Mouse (Mus musculus): ENCODE measurements around the gene Vwa3b. TPM values are rescaled to one million over a fixed set of nuclear protein-coding genes. Genes with fewer than 3 reads are reported as not detected.
"Not testable (repeated sequence)": the region's sequence is repeated elsewhere in the genome, so short reads cannot be mapped to it uniquely, and the experiment has no call there.

Gene Vwa3b
- polyA plus RNA-seq, 1 experiment from 2014 or later: 0.28 TPM

DNA sequence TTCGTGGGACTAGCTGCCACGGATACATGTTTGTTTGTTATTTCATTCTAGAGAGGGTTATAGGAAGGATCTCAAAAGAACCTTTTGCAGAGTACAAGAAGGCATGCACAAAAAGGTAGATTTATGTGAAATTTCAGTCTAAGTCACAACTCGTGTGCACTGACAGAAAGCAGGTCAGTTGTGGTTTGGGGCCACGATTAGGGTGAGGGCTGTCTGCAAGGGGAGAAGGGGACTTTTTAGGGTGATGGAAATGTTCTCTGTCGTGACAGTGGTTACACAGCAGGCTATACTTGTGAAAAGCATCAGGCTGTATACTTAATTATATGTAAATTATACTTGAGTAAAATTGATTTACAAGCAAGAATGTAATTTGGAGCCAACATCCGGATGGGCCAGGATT is 30.6 kb upstream of the Vwa3b start:
- Histone ChIP-seq H3K36me3 (no peaks in the 10 kb centered on the region), H3K9me3 (no peaks in the 10 kb centered on the region), H3K27ac (no peak overlapping the region), H3K4me1 (replicated peaks) (no peaks in the 10 kb centered on the region), H3K4me3 (replicated peaks) (no peak overlapping the region), H3K9ac (replicated peaks) (no peak overlapping the region), H3K4me2 (replicated peaks) (no peak overlapping the region), H3K27me3 (no peaks in the 10 kb centered on the region)
- ATAC-seq: no peak
- WGBS: 79% methylated on average over 6 of the region's 6 CpGs

DNA sequence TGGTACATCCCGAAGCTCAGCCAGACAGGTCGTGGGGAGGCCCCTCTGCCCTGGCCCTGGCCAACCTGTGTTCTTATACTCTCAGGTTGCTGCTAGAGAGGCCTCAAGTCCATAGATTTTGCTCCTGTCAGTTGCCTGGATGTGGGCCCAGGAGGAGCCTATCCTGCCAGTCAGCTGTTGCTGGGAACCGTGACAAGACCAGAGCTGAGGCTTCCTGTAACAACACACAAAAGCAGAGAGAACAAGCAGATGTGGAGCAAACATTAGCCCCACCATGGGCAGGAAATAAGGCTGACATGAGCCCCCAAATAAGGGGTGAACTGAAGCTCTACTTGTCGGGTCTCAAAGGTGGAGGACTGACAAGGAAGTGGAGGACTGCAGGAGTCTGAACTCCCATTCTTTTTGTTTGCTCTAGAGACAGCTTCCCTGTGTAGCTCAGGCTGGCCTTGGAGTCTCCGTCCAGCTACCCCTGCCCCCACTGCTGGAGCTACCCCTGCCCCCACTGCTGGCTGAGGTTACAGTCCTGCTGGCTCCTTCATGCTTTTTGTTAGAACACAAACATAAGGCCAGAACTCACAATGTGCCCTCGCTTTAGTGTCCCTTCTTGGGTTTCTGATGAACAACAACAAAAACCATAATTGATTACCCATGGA is 29.7 kb upstream of the Vwa3b start:
- ATAC-seq: no peak
- 64% methylated on average over 6 of the region's 6 CpGs for WGBS
- Histone ChIP-seq H3K4me2 (replicated peaks) (no peak overlapping the region), H3K27me3 (no peaks in the 10 kb centered on the region), H3K27ac (no peak overlapping the region), H3K4me3 (replicated peaks) (no peak overlapping the region), H3K9me3 (no peaks in the 10 kb centered on the region), H3K36me3 (no peaks in the 10 kb centered on the region), H3K4me1 (replicated peaks) (no peaks in the 10 kb centered on the region), H3K9ac (replicated peaks) (no peak overlapping the region)

DNA sequence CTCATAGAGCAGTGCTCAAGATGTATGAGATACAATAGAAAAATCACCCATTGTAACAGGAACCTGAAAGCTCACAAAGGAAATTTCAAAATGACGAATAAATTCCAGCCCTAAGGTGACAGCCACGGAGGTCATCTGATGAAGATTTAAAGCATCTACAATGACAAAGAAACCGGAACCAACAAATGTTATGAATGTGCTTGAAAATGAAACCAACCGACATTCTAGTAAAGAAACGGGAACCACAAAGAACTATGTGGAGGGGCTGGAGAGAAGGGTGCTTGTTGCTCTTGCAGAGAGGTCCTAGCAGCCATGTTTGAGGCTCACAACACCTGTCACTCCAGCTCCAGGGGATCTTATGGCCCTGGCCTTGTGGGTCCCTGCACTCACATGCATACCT is 26.1 kb upstream of the Vwa3b start:
- Histone ChIP-seq H3K9me3 (no peaks in the 10 kb centered on the region), H3K4me3 (replicated peaks) (no peak overlapping the region), H3K27me3 (no peaks in the 10 kb centered on the region), H3K4me1 (replicated peaks) (no peaks in the 10 kb centered on the region), H3K9ac (replicated peaks) (no peak overlapping the region), H3K27ac (no peak overlapping the region), H3K36me3 (no peaks in the 10 kb centered on the region), H3K4me2 (replicated peaks) (no peak overlapping the region)
- WGBS: 77% methylated on average over 5 of the region's 5 CpGs
- no peak for ATAC-seq

DNA sequence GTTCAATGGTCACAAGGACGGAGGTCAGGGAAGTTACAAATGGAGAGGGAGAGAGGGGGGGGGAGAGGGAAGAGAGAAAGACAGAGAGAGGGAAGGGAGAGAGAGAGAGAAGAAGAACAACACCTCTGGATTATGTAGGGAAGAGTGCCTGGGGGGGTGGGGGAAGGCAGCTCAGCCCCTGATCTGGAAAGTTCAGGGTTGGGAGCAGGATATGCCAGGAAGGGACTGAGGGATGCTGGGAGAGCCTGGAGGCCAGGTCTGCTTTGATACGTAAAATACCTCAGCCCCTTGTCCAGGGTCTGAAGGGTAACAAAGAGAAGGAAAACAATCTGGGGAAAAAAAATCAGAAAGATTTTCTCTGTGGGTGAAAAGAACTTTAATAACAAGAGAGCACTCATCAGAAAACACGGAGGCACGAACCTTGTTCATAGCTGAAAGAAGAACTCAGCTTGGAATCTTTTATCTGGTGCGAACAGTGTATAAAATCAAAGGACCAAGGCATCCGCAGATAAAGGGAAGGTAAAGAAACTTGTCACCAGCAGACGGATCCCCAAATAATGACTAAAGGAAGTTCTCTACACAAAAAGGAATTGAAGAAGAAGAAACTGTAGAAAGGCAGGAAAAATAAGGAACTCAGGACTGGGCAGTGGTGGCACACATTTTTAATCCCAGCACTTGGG is 24.6 kb upstream of the Vwa3b start:
- Histone ChIP-seq H3K36me3 (no peaks in the 10 kb centered on the region), H3K4me2 (replicated peaks) (no peak overlapping the region), H3K27ac (no peak overlapping the region), H3K9ac (replicated peaks) (no peak overlapping the region), H3K27me3 (no peaks in the 10 kb centered on the region), H3K4me3 (replicated peaks) (no peak overlapping the region), H3K9me3 (no peaks in the 10 kb centered on the region), H3K4me1 (replicated peaks) (no peaks in the 10 kb centered on the region)
- no peak for ATAC-seq
- 23% methylated on average over 7 of the region's 7 CpGs for WGBS

DNA sequence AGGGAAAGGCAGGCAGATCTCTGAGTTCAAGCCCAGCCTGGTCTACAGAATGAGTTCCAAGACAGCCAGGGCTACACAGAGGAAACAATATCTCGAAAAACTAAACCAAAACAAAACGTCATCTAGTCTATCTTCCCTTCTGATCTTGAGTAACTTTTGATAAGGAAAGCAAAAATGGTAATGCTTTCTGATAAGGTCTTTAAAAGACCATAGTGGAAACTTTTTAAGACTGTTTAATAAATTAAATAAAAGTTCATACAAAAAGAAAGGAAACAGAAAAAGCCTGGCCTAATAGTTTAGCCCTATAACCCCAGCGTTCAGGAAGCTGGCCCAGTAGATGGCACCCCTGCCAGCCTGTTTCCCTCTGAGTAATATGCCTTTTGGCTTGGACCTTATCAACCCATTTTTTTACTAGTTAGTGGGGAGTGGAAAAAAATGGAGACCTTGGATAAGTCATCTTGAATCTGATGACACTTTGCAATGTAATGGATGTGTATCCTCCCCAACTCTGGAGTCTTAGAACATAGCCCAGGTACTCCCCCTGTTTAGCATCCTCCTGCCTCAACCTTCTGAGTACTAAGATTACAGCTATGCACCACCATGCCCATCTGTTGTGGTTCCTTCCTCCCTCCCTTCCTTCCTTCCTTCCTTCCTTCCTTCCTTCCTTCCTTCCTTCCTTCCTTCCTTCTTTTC is 23.9 kb upstream of the Vwa3b start:
- H3K36me3 ChIP-seq: no peaks in the 10 kb centered on the region

DNA sequence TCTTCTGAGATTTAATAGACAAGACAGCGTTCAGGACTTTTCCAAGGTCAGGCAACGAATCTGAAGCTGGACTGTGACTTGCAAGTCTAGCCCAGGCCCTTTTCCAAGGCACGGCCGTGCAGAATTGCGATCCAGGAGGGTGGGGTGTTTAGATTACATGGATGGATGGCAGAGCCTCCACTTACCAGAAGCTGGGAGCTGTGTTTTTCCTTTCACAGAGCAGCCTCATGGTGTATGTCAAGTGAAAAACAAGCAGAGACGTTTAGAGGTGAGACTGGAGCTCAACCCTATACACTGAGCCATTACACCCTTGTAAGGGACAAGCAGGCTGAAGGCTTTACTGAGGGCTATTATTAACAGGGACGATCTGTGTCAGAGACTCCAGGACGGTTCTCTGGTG is 21.9 kb upstream of the Vwa3b start:
- no peak overlapping the region for H3K9ac ChIP-seq (replicated peaks)
- WGBS: 82% methylated on average over 8 of the region's 8 CpGs
- H3K4me3 ChIP-seq (replicated peaks): no peak overlapping the region
- H3K27me3 ChIP-seq: no peaks in the 10 kb centered on the region
- ATAC-seq: no peak
- H3K27ac ChIP-seq: no peak overlapping the region
- H3K4me1 ChIP-seq (replicated peaks): no peaks in the 10 kb centered on the region
- no peaks in the 10 kb centered on the region for H3K9me3 ChIP-seq
- H3K36me3 ChIP-seq: no peaks in the 10 kb centered on the region
- no peak overlapping the region for H3K4me2 ChIP-seq (replicated peaks)

More for the DNA sequence above, 23.9 kb upstream of the Vwa3b start:
- Histone ChIP-seq H3K9ac (replicated peaks) (no peak overlapping the region), H3K27ac (no peak overlapping the region), H3K27me3 (no peaks in the 10 kb centered on the region), H3K4me1 (replicated peaks) (no peaks in the 10 kb centered on the region), H3K4me2 (replicated peaks) (no peak overlapping the region), H3K4me3 (replicated peaks) (no peak overlapping the region), H3K9me3 (no peaks in the 10 kb centered on the region)
- ATAC-seq: no peak
- 83% methylated on average over 3 of the region's 3 CpGs for WGBS

DNA sequence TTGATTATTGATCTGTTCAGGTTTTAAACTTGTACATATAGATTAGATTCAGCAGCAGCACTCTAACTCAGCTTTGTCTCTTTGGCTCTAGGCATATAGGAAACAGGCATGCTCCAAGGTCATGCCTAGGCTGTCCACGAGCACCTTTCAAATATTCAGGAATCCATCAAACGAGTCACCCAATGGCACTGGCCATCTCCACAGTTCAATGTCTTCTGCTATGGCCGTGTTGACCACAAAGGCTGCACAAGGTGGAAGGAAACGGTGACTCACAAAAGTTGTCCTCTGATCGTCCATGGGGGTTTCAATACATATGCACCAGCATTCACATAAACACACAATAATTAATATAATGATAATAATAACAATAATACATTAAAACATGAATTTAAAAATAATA is 21.4 kb upstream of the Vwa3b start:
- Histone ChIP-seq H3K4me2 (replicated peaks) (no peak overlapping the region), H3K9ac (replicated peaks) (no peak overlapping the region), H3K9me3 (no peaks in the 10 kb centered on the region), H3K36me3 (no peaks in the 10 kb centered on the region), H3K4me3 (replicated peaks) (no peak overlapping the region), H3K4me1 (replicated peaks) (no peaks in the 10 kb centered on the region), H3K27ac (no peak overlapping the region), H3K27me3 (no peaks in the 10 kb centered on the region)
- ATAC-seq: no peak
- WGBS: 87% methylated on average over 5 of the region's 5 CpGs

DNA sequence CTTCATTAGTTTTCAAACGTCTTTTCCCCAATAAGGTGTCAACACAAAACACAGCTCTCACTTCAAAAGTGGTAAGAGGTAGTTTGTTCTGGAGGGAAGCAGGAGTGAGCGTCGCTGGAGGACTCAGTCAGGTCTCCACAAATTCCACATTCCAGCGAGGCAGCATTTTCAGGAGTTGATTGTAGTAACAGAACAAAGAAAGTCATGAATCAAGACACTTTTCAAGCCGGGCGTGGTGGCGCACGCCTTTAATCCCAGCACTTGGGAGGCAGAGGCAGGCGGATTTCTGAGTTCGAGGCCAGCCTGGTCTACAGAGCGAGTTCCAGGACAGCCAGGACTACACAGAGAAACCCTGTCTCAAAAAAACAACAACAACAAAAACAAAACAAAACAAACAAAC is 19.9 kb upstream of the Vwa3b start:
- H3K9ac ChIP-seq (replicated peaks); H3K36me3 ChIP-seq; H3K4me1 ChIP-seq (replicated peaks); ATAC-seq; H3K4me3 ChIP-seq (replicated peaks); H3K27ac ChIP-seq; H3K9me3 ChIP-seq; H3K27me3 ChIP-seq; H3K4me2 ChIP-seq (replicated peaks): not testable (repeated sequence)
- WGBS: 90% methylated on average over 11 of the region's 11 CpGs

DNA sequence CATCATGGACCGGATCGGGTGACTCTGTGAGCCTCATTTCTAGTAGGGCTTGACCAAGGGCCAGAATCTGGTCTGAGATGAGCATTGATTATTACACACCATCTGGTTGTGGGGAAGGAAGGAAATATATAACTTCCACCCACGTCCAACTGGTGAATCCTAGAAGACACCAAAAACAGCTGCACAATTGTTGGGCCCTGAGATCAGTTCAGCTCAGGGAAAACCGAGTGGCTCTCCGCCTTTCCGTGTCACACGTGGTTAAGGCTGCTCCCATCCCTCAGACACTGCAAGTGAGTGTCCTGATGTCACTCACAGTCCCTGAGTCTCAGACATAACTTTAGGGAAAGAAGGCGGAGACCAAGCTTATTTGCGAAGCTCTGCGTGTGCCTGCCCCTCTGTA is 16.5 kb upstream of the Vwa3b start:
- H3K4me2 ChIP-seq (replicated peaks): no peak overlapping the region
- no peaks in the 10 kb centered on the region for H3K4me1 ChIP-seq (replicated peaks)
- no peaks in the 10 kb centered on the region for H3K9me3 ChIP-seq
- WGBS: 81% methylated on average over 10 of the region's 10 CpGs
- no peak for ATAC-seq
- H3K9ac ChIP-seq (replicated peaks): no peak overlapping the region
- no peak overlapping the region for H3K27ac ChIP-seq
- H3K27me3 ChIP-seq: no peaks in the 10 kb centered on the region
- H3K36me3 ChIP-seq: no peaks in the 10 kb centered on the region
- H3K4me3 ChIP-seq (replicated peaks): no peak overlapping the region

DNA sequence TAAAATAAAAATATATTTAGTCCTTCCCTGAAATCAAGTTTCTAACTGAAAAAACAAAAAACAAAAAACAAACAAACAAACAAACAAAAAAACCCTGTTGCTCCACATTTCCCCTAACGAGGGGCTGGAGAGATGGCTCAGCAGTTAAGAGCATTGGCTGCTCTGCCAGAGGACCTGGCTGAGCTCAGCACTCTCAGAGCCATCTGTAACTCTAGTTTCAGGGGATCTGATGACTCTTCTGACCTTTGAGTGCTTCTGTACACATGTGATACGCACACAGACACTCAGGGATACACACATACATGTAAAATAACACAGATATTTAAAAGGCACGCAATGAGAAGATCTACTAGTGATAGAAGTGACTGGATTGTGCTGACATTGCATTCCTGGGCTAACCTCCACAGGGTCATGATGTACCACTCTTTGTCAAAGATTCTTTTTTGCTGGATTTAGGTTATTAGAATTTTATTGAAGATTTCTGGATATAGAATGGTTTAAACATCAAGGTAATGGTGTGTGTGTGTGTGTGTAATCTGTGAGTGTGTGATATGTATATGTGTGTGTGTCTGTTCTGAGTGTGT is 14.7 kb upstream of the Vwa3b start:
- no peak overlapping the region for H3K9ac ChIP-seq (replicated peaks)
- H3K27me3 ChIP-seq: no peaks in the 10 kb centered on the region
- ATAC-seq: no peak
- WGBS: 81% methylated on average over 3 of the region's 3 CpGs
- no peak overlapping the region for H3K27ac ChIP-seq
- H3K4me2 ChIP-seq (replicated peaks): no peak overlapping the region
- no peaks in the 10 kb centered on the region for H3K4me1 ChIP-seq (replicated peaks)
- no peaks in the 10 kb centered on the region for H3K36me3 ChIP-seq
- H3K9me3 ChIP-seq: no peaks in the 10 kb centered on the region
- no peak overlapping the region for H3K4me3 ChIP-seq (replicated peaks)

DNA sequence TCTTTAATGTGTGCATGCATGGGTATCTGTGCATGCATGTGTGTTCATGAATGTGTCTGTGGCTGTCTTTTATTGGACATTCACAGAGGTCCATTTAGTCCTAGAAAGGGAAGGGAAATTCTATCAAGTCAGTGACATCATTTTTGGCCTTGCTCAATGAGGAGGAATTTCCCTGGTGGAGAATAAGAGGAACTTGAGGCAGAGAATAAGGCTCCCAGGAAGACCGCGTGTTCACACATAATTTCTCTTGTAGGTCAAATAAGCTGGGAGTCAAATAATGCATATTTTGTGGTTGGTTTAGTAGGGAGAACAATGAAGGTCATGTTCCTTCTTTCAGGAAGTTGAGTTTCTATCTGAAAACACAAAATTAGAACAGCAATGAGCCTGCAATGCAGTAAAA is 13.4 kb upstream of the Vwa3b start:
- no peak overlapping the region for H3K9ac ChIP-seq (replicated peaks)
- WGBS: 92% methylated on average over 2 of the region's 2 CpGs
- H3K4me2 ChIP-seq (replicated peaks): no peak overlapping the region
- H3K27ac ChIP-seq: no peak overlapping the region
- no peak for ATAC-seq
- H3K9me3 ChIP-seq: no peaks in the 10 kb centered on the region
- no peaks in the 10 kb centered on the region for H3K4me1 ChIP-seq (replicated peaks)
- no peaks in the 10 kb centered on the region for H3K36me3 ChIP-seq
- no peaks in the 10 kb centered on the region for H3K27me3 ChIP-seq
- no peak overlapping the region for H3K4me3 ChIP-seq (replicated peaks)

DNA sequence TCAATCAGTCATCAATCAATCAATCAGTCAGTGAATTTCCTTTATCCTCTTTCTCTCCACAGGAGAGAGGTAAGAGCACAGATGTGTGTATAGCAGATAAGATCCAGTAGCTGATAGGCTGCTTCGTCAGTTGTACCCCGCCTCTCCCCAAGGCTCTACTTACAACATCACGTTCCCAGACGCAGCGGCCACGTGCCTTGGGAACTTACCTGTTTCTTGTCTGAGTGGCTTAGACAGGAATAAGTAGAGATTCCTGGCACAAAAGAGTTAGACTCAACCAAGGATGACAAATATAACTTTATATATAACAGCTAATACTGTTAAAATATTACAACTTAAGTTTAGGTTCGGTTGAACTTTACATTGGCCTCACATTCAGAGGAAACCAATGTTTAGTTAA is 12.7 kb upstream of the Vwa3b start:
- no peak overlapping the region for H3K27ac ChIP-seq
- WGBS: 79% methylated on average over 7 of the region's 7 CpGs

More for the DNA sequence above, 12.7 kb upstream of the Vwa3b start:
- no peak for ATAC-seq
- Histone ChIP-seq H3K4me1 (replicated peaks) (no peaks in the 10 kb centered on the region), H3K4me3 (replicated peaks) (no peak overlapping the region), H3K9me3 (no peaks in the 10 kb centered on the region), H3K27me3 (no peaks in the 10 kb centered on the region), H3K36me3 (no peaks in the 10 kb centered on the region), H3K9ac (replicated peaks) (no peak overlapping the region), H3K4me2 (replicated peaks) (no peak overlapping the region)

Data from midbrain, embryonic 13.5 days (tissue).